Mouse (Mus musculus) CH12.LX (cell line): ENCODE results near the gene Mvb12b. TPM values are rescaled to one million over a fixed set of nuclear protein-coding genes. Genes with fewer than 3 reads are reported as not detected.

Experiments
- DNase-seq: peaks from one replicate; pipeline ENCODE4 v3.0.0-alpha.2; 2013; ENCODE audit errors: extremely low read depth
- H3K27ac ChIP-seq: 2 replicates; pipeline ENCODE4 v1.5.1; 2012; ENCODE audit warnings: low read depth, mild to moderate bottlenecking, control low read depth, moderate library complexity; ENCODE audit not compliant: insufficient read depth
- H3K27me3 ChIP-seq: replicated peaks from 2 replicates; pipeline ENCODE3; 2012; ENCODE audit warnings: inconsistent platforms
- H3K36me3 ChIP-seq, 2 experiments: replicated peaks in 1 of 2; 2 replicates each; pipeline versions ENCODE3 to v1.6.1; 2012; ENCODE audit warnings: inconsistent platforms in 1 of 2, low read length in 1 of 2, mild to moderate bottlenecking in 1 of 2, mixed read lengths in 1 of 2, moderate library complexity in 1 of 2; ENCODE audit not compliant: control insufficient read depth in 1 of 2, insufficient read depth in 1 of 2
- H3K4me1 ChIP-seq, 2 experiments: 2 replicates each; pipeline ENCODE4 v1.6.1; 2012; ENCODE audit warnings: inconsistent platforms in 1 of 2, moderate library complexity in 1 of 2; ENCODE audit not compliant: insufficient read depth in 2 of 2, control insufficient read depth in 1 of 2
- H3K4me2 ChIP-seq: 2 replicates; pipeline ENCODE4 v1.6.1; 2012; ENCODE audit warnings: low read depth, mild to moderate bottlenecking, control low read depth; ENCODE audit not compliant: poor library complexity, insufficient read depth, severe bottlenecking
- H3K4me3 ChIP-seq, 3 experiments: fragments of 150-350 bp in 1 of 3; sonication (generic) in 1 of 3; replicated peaks in 1 of 3; 2 replicates each; pipeline versions ENCODE3 to v1.5.1; 2011 to 2012; ENCODE audit warnings: low read depth in 2 of 3, low read length in 2 of 3, mild to moderate bottlenecking in 2 of 3, moderate library complexity in 2 of 3, control low read depth in 1 of 3, improper control_type of control experiment in 1 of 3, inconsistent platforms in 1 of 3, mixed read lengths in 1 of 3; ENCODE audit not compliant: poor library complexity in 1 of 3
- H3K79me2 ChIP-seq: replicated peaks from 2 replicates; pipeline ENCODE4 v1.6.1; 2012; ENCODE audit warnings: mild to moderate bottlenecking, moderate library complexity; ENCODE audit not compliant: control insufficient read depth, poor library complexity, insufficient read depth, severe bottlenecking; ENCODE audit errors: extremely low read depth
- H3K9ac ChIP-seq: 2 replicates; pipeline ENCODE4 v1.6.1; 2012; ENCODE audit warnings: low read depth, mild to moderate bottlenecking, control low read depth, moderate library complexity; ENCODE audit not compliant: insufficient read depth
- H3K9me3 ChIP-seq: replicated peaks from 2 replicates; pipeline ENCODE3; 2012; ENCODE audit warnings: low read length, inconsistent platforms, mixed read lengths
- BHLHE40 ChIP-seq: IDR thresholded peaks from 2 replicates; pipeline ENCODE4 v1.6.1; 2011; ENCODE audit warnings: mild to moderate bottlenecking, low read depth, low read length, improper control_type of control experiment
- CHD2 ChIP-seq: IDR thresholded peaks from 2 replicates; pipeline ENCODE4 v1.6.1; 2011; ENCODE audit warnings: low read length, improper control_type of control experiment
- CTCF ChIP-seq, 2 experiments: IDR thresholded peaks in 1 of 2; conservative IDR thresholded peaks in 1 of 2; 2 replicates each; pipeline ENCODE4 v1.5.1; 2011 to 2012; ENCODE audit warnings: low read depth in 2 of 2, low read length in 2 of 2, improper control_type of control experiment in 1 of 2, inconsistent platforms in 1 of 2, mild to moderate bottlenecking in 1 of 2, moderate library complexity in 1 of 2
- ELF1 ChIP-seq: IDR thresholded peaks from 2 replicates; pipeline ENCODE4 v1.6.1; 2014; ENCODE audit warnings: low read depth, mild to moderate bottlenecking, inconsistent platforms, low read length, improper control_type of control experiment
- EP300 ChIP-seq: IDR thresholded peaks from 2 replicates; pipeline ENCODE4 v1.6.1; 2011; ENCODE audit warnings: low read length, improper control_type of control experiment
- GABPA ChIP-seq: IDR thresholded peaks from 2 replicates; pipeline ENCODE4 v1.6.1; 2012; ENCODE audit warnings: low read depth, low read length, improper control_type of control experiment, inconsistent platforms; ENCODE audit not compliant: insufficient replicate concordance
- IRF4 ChIP-seq: IDR thresholded peaks from 2 replicates; pipeline ENCODE4 v1.6.1; 2014; ENCODE audit warnings: low read depth, mild to moderate bottlenecking, inconsistent platforms, low read length, improper control_type of control experiment
- JUND ChIP-seq: conservative IDR thresholded peaks from 2 replicates; pipeline ENCODE4 v1.6.1; 2011; ENCODE audit warnings: low read depth, low read length, improper control_type of control experiment
- KAT2A ChIP-seq: IDR thresholded peaks from 2 replicates; pipeline ENCODE4 v1.6.1; 2012; ENCODE audit warnings: low read length, improper control_type of control experiment, inconsistent platforms; ENCODE audit not compliant: insufficient replicate concordance
- MAFK ChIP-seq: IDR thresholded peaks from 2 replicates; pipeline ENCODE4 v1.6.1; 2011; ENCODE audit warnings: low read length, improper control_type of control experiment; ENCODE audit not compliant: insufficient replicate concordance
- MAZ ChIP-seq: IDR thresholded peaks from 2 replicates; pipeline ENCODE4 v1.6.1; 2012; ENCODE audit warnings: low read depth, mild to moderate bottlenecking, inconsistent platforms, low read length, improper control_type of control experiment, moderate library complexity
- MEF2A ChIP-seq: IDR thresholded peaks from 2 replicates; pipeline ENCODE4 v1.6.1; 2014; ENCODE audit warnings: low read depth, mild to moderate bottlenecking, inconsistent platforms, low read length, improper control_type of control experiment, borderline replicate concordance
- MXI1 ChIP-seq: IDR thresholded peaks from 2 replicates; pipeline ENCODE4 v1.6.1; 2011; ENCODE audit warnings: mild to moderate bottlenecking, low read depth, low read length, improper control_type of control experiment
- MYC ChIP-seq: IDR thresholded peaks from 2 replicates; pipeline ENCODE4 v1.6.1; 2011; ENCODE audit warnings: low read depth, mild to moderate bottlenecking, improper control_type of control experiment, low read length
- NELFE ChIP-seq: IDR thresholded peaks from 2 replicates; pipeline ENCODE4 v1.6.1; 2011; ENCODE audit warnings: low read depth, low read length, improper control_type of control experiment
- RAD21 ChIP-seq: IDR thresholded peaks from 2 replicates; pipeline ENCODE4 v1.6.1; 2011; ENCODE audit warnings: low read depth, mild to moderate bottlenecking, low read length, improper control_type of control experiment, moderate library complexity
- SMC3 ChIP-seq: IDR thresholded peaks from 2 replicates; pipeline ENCODE4 v1.6.1; 2011; ENCODE audit warnings: low read depth, low read length, improper control_type of control experiment
- TBP ChIP-seq: conservative IDR thresholded peaks from 2 replicates; pipeline ENCODE4 v1.6.1; 2011; ENCODE audit warnings: low read depth, low read length, improper control_type of control experiment
- TCF12 ChIP-seq: IDR thresholded peaks from 2 replicates; pipeline ENCODE4 v1.6.1; 2014; ENCODE audit warnings: low read depth, mild to moderate bottlenecking, inconsistent platforms, low read length, improper control_type of control experiment
- UBTF ChIP-seq: IDR thresholded peaks from 2 replicates; pipeline ENCODE4 v1.6.1; 2012; ENCODE audit warnings: low read depth, mild to moderate bottlenecking, inconsistent platforms, low read length, improper control_type of control experiment, moderate library complexity
- USF1 ChIP-seq: IDR thresholded peaks from 2 replicates; pipeline ENCODE4 v1.6.1; 2014; ENCODE audit warnings: low read depth, mild to moderate bottlenecking, inconsistent platforms, low read length, improper control_type of control experiment
- ZC3H11A ChIP-seq: IDR thresholded peaks from 2 replicates; pipeline ENCODE4 v1.6.1; 2012; ENCODE audit warnings: low read depth, mild to moderate bottlenecking, inconsistent platforms, low read length, improper control_type of control experiment
- ZKSCAN1 ChIP-seq: IDR thresholded peaks from 2 replicates; pipeline ENCODE4 v1.6.1; 2012; ENCODE audit warnings: low read depth, inconsistent platforms, low read length, improper control_type of control experiment, borderline replicate concordance
- ZMIZ1 ChIP-seq: IDR thresholded peaks from 2 replicates; pipeline ENCODE4 v1.6.1; 2012; ENCODE audit warnings: low read depth, mild to moderate bottlenecking, inconsistent platforms, low read length, improper control_type of control experiment
- ZNF384 ChIP-seq: IDR thresholded peaks from 2 replicates; pipeline ENCODE4 v1.6.1; 2012; ENCODE audit warnings: low read depth, low read length, improper control_type of control experiment, inconsistent platforms
- dilution Hi-C: fragments of 300-500 bp; cut with MboI; formaldehyde crosslinking; loops from 2 replicates; pipeline ENCODE4 v1.14.3; 2020; ENCODE audit warnings: low sequenced_read_pairs; ENCODE audit not compliant: extremely low pct_unique_long_range_greater_than_20kb, extremely low pct_ligation_motif_present
- in situ Hi-C: fragments of 300-500 bp; cut with MboI; formaldehyde crosslinking; loops from 3 replicates; pipeline ENCODE4 v1.14.3; 2019; ENCODE audit warnings: low sequenced_read_pairs, low pct_ligation_motif_present, low pct_unique_long_range_greater_than_20kb, mixed read lengths
- polyA plus RNA-seq: library from polyadenylated mRNA; unstranded; fragments of >175 nt; gene quantifications from 2 replicates; pipeline ENCODE4 v1.2.1, GENCODE M21; 2012; ENCODE audit warnings: low read depth; ENCODE audit not compliant: insufficient read length
- total RNA-seq, 2 experiments: library from RNA; depleted of rRNA; stranded (reverse); fragments of 300-350 nt in 1 of 2; fragments of >200 nt in 1 of 2; gene quantifications; 2 replicates each; pipeline ENCODE4 v1.2.3; 2012 to 2014

Gene Mvb12b
- total and polyA plus RNA-seq, 3 experiments = 3.0 to 16.7 (median 5.3) TPM

DNA sequence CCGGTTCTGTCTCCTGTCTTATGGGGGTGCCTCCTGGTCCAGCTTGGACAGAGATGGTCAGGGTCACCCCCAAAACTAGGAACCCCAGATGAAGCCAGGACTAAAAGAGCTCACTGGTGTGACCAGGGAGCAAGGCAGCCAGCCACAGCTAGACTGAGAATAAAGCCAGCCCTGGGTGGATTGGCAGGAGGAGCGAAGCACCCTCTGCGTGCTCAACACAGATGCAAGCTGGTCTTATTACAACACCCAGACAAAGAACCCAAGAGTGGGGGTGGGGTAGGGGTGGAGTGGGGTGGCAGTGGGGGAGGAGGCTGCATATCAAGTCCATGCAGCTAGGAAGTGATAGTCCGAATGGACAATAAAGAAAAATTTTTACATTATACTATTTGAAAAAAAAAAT lies 204.2 kb downstream of the Mvb12b start:
- H3K27me3 ChIP-seq = peaks cover 70% of the 10 kb centered on the region
- H3K27ac ChIP-seq = no peak overlapping the region
- H3K9ac ChIP-seq = no peak overlapping the region
- no peaks in the 10 kb centered on the region for H3K36me3 ChIP-seq
- H3K4me1 ChIP-seq = peaks cover 0 to 7% of the 10 kb centered on the region in 2 experiments; a peak in 2 of 4 replicates
- dilution Hi-C loops (no loop called here), in situ Hi-C loops (no loop called here)
- H3K4me2 ChIP-seq = no peak overlapping the region
- H3K79me2 ChIP-seq = no peaks in the 10 kb centered on the region
- DNase-seq = no peak
- TF ChIP-seq IRF4 = no peak
- no peak for TF ChIP-seq TCF12
- TF ChIP-seq USF1 = no peak
- no peak for TF ChIP-seq RAD21
- no peak for TF ChIP-seq BHLHE40
- TF ChIP-seq GABPA = no peak
- TF ChIP-seq ZMIZ1 = no peak
- peaks cover 9% of the 10 kb centered on the region for H3K9me3 ChIP-seq
- no peak overlapping the region for H3K4me3 ChIP-seq

DNA sequence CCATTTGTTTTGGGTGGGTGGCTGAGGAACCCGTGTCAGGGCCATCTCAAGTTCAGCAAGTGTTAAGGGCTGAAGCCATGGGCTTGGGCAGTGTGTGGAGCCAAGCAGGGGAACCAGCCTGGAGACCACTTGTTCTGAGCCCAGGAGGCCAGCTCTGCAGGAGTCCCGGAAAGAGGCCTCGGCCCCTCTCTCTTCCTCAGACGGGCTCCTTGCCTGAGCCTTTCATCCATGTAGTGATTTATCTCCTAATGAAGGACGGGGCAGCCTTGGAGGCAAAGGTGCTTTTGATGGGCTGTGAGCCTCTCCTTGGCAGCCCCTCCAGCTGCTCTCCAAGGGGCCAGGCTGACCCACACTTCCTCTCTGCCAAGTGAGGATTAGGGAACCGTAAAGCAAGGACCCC lies 204.7 kb downstream of the Mvb12b start:
- DNase-seq = no peak
- dilution Hi-C loops = no loop called here
- in situ Hi-C loops = no loop called here
- TF ChIP-seq ELF1 = no peak
- no peak for TF ChIP-seq ZKSCAN1
- TF ChIP-seq MAFK = no peak
- no peak for TF ChIP-seq MAZ
- no peak overlapping the region for H3K9ac ChIP-seq
- no peak overlapping the region for H3K4me3 ChIP-seq
- peaks cover 69% of the 10 kb centered on the region for H3K27me3 ChIP-seq
- H3K27ac ChIP-seq = no peak overlapping the region
- H3K4me1 ChIP-seq = peaks cover 0 to 7% of the 10 kb centered on the region in 2 experiments; a peak in 2 of 4 replicates
- H3K36me3 ChIP-seq = no peaks in the 10 kb centered on the region
- H3K4me2 ChIP-seq = no peak overlapping the region
- no peaks in the 10 kb centered on the region for H3K79me2 ChIP-seq
- peaks cover 9% of the 10 kb centered on the region for H3K9me3 ChIP-seq

DNA sequence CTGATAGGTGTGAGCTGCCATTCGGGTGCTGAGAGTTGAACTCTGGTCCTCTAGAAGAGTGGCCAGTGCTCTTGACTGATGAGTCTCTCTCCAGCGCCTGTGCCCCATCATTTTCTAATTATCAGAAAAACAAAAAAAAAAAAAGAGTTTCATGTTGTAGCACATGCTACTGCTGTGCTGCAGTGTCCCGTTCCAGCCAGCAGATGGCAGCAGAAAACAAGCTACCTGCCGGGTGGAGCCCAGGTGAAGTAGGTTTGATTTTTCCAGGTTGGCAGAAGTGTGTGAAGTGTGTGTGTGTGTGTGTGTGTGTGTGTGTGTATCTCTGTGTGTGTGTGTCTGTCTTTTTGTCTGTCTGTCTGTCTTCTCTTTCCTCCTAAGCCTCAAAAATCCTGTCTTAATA lies 205.5 kb downstream of the Mvb12b start:
- dilution Hi-C loops = no loop called here
- Histone ChIP-seq H3K9me3 (peaks cover 5% of the 10 kb centered on the region), H3K4me3 (no peak overlapping the region), H3K9ac (no peak overlapping the region), H3K36me3 (no peaks in the 10 kb centered on the region), H3K4me2 (no peak overlapping the region), H3K27me3 (peaks cover 74% of the 10 kb centered on the region), H3K79me2 (no peaks in the 10 kb centered on the region), H3K4me1 (peaks cover 0 to 7% of the 10 kb centered on the region in 2 experiments; a peak in 2 of 4 replicates), H3K27ac (no peak overlapping the region)
- TF ChIP-seq EP300 = no peak
- no peak for TF ChIP-seq NELFE
- TF ChIP-seq TCF12 = no peak
- no peak for TF ChIP-seq MEF2A
- peak; percentile 75 to 95 for TF ChIP-seq CTCF (conservative IDR thresholded peaks at IDR 0.05 in 1 of 2, IDR thresholded peaks at IDR 0.05 in 1 of 2; ENCODE audit: low read depth in 2 of 2, low read length in 2 of 2)
- peak; percentile 88 for TF ChIP-seq ZNF384
- TF ChIP-seq CHD2 = no peak
- no peak for TF ChIP-seq BHLHE40
- no peak for TF ChIP-seq ZC3H11A
- TF ChIP-seq MYC = no peak
- TF ChIP-seq TBP = no peak
- TF ChIP-seq JUND = no peak
- no peak for TF ChIP-seq MAFK
- no peak for TF ChIP-seq UBTF
- TF ChIP-seq KAT2A = no peak
- TF ChIP-seq SMC3 = peak; percentile 82
- peak; percentile 90 for TF ChIP-seq RAD21
- TF ChIP-seq USF1 = no peak
- TF ChIP-seq MXI1 = no peak
- in situ Hi-C loops = no loop called here
- DNase-seq = peak; percentile 33
